Mouse (Mus musculus) liver, embryonic 15.5 days (tissue): ENCODE data around the gene 6030408B16Rik. TPM values are rescaled to one million over a fixed set of nuclear protein-coding genes. Genes with fewer than 3 reads are reported as not detected.

Source experiments
- ATAC-seq: fragments of 200-750 bp; cut with Nextera tagmentation; 2 replicates; pipeline ENCODE4 v1.8.0; 2017; ENCODE audit warnings: moderate number of reproducible peaks, mild to moderate bottlenecking, moderate library complexity; ENCODE audit not compliant: insufficient read depth
- H3K27ac ChIP-seq: fragments of 300-500 bp; sonication (generic); replicated peaks from 2 replicates; pipeline ENCODE4 v1.5.1; 2015; ENCODE audit warnings: mild to moderate bottlenecking, inconsistent platforms
- H3K27me3 ChIP-seq: fragments of 300-500 bp; sonication (generic); 2 replicates; pipeline ENCODE4 v1.6.1; 2015; ENCODE audit warnings: mild to moderate bottlenecking, inconsistent platforms
- H3K36me3 ChIP-seq: fragments of 300-500 bp; sonication (generic); replicated peaks from 2 replicates; pipeline ENCODE4 v1.6.1; 2015; ENCODE audit warnings: moderate library complexity, mild to moderate bottlenecking, inconsistent platforms
- H3K4me1 ChIP-seq: fragments of 300-500 bp; sonication (generic); replicated peaks from 2 replicates; pipeline ENCODE4 v1.6.1; 2015; ENCODE audit warnings: inconsistent platforms
- H3K4me2 ChIP-seq: fragments of 300-500 bp; sonication (generic); 2 replicates; pipeline ENCODE4 v1.6.1; 2015; ENCODE audit warnings: moderate library complexity, mild to moderate bottlenecking, inconsistent platforms
- H3K4me3 ChIP-seq: fragments of 300-500 bp; sonication (generic); replicated peaks from 2 replicates; pipeline ENCODE4 v1.5.1; 2015; ENCODE audit warnings: mild to moderate bottlenecking, inconsistent platforms
- H3K9ac ChIP-seq: fragments of 300-500 bp; sonication (generic); 2 replicates; pipeline ENCODE4 v1.6.1; 2015; ENCODE audit warnings: moderate library complexity, mild to moderate bottlenecking, inconsistent platforms
- H3K9me3 ChIP-seq: fragments of 300-500 bp; sonication (generic); replicated peaks from 2 replicates; pipeline ENCODE4 v1.6.1; 2016; ENCODE audit warnings: inconsistent platforms
- WGBS: fragments of 180-500 bp; shearing (Covaris S2); methylation state at CpG from one replicate; pipeline ENCODE4 v1.1.7; 2015; ENCODE audit warnings: mixed read lengths; ENCODE audit not compliant: insufficient replicate concordance; 5-methylcytosine and 5-hydroxymethylcytosine counted together
- polyA plus RNA-seq: library from polyadenylated mRNA; unstranded; fragments of >200 nt; fragmentation: Nextera tagmentation; extraction: Ambion mirVana; gene quantifications from 2 replicates; pipeline ENCODE4 v1.2.1, GENCODE M21; 2015

The 6030408B16Rik gene
- polyA plus RNA-seq, 1 experiment from 2014 or later, result 0.30 TPM

GRCm38 (mm10) chr15:101338359-101338758, 45.3 kb downstream of the 6030408B16Rik start:
- 64% methylated on average over 4 of the region's 4 CpGs for WGBS
- Histone ChIP-seq H3K4me2 (no peak overlapping the region), H3K4me1 (0 out of 2 replicates have a peak, but pooled peaks cover 7% of the 10 kb centered on the region), H3K4me3 (no peak overlapping the region), H3K27me3 (peaks cover 18% of the 10 kb centered on the region; the same call in 1 of the 2 replicates), H3K27ac (no peak overlapping the region), H3K9ac (no peak overlapping the region), H3K9me3 (no peaks in the 10 kb centered on the region), H3K36me3 (no peaks in the 10 kb centered on the region)
- ATAC-seq, result no peak

GRCm38 (mm10) chr15:101339537-101339936, 46.5 kb downstream of the 6030408B16Rik start:
- 0 out of 2 replicates have a peak, but pooled peaks cover 7% of the 10 kb centered on the region for H3K4me1 ChIP-seq
- no peak overlapping the region for H3K27ac ChIP-seq
- no peak overlapping the region for H3K4me2 ChIP-seq
- ATAC-seq, result no peak
- peaks cover 18% of the 10 kb centered on the region; the same call in 1 of the 2 replicates for H3K27me3 ChIP-seq
- no peak overlapping the region for H3K9ac ChIP-seq
- H3K4me3 ChIP-seq, result no peak overlapping the region
- WGBS, result 0% methylated on average over 2 of the region's 2 CpGs
- no peaks in the 10 kb centered on the region for H3K36me3 ChIP-seq
- H3K9me3 ChIP-seq, result no peaks in the 10 kb centered on the region

GRCm38 (mm10) chr15:101341797-101342515, 48.9 kb downstream of the 6030408B16Rik start:
- Histone ChIP-seq H3K4me1 (no peaks in the 10 kb centered on the region), H3K9me3 (no peaks in the 10 kb centered on the region), H3K4me3 (no peak overlapping the region), H3K4me2 (no peak overlapping the region), H3K9ac (no peak overlapping the region), H3K27me3 (peaks cover 10% of the 10 kb centered on the region; the same call in 1 of the 2 replicates), H3K27ac (no peak overlapping the region), H3K36me3 (no peaks in the 10 kb centered on the region)
- no peak for ATAC-seq
- 49% methylated on average over 5 of the region's 5 CpGs for WGBS

Other genes starting within 250 kb of the 6030408B16Rik start
- gene Gm47841, start 245.8 kb upstream of the 6030408B16Rik start, polyA plus RNA-seq, result not detected in 2 replicates
- 0.07 and 0.08 TPM in 2 replicates for gene Fignl2, start 214.6 kb upstream of the 6030408B16Rik start, polyA plus RNA-seq
- gene Ankrd33, start 177.5 kb upstream of the 6030408B16Rik start, polyA plus RNA-seq, result not detected in 2 replicates
- 1.4 and 2.6 TPM in 2 replicates for gene Acvrl1, start 164.7 kb upstream of the 6030408B16Rik start, polyA plus RNA-seq
- 1.6 and 2.0 TPM in 2 replicates for gene Acvr1b, start 119.1 kb upstream of the 6030408B16Rik start, polyA plus RNA-seq
- 0.37 and 0.46 TPM in 2 replicates for gene Grasp, start 69.0 kb upstream of the 6030408B16Rik start, polyA plus RNA-seq
- 0.68 and 0.83 TPM in 2 replicates for gene Nr4a1, start 38.9 kb upstream of the 6030408B16Rik start, polyA plus RNA-seq
- gene Atg101, start 8.9 kb upstream of the 6030408B16Rik start, polyA plus RNA-seq, result 25.5 and 27.3 TPM in 2 replicates
- gene Krt80, start 77.0 kb downstream of the 6030408B16Rik start, polyA plus RNA-seq, result 0.43 and 0.44 TPM in 2 replicates
- 1.7 TPM in 2 replicates for gene Krt7, start 117.8 kb downstream of the 6030408B16Rik start, polyA plus RNA-seq
- not detected in 2 replicates for gene Krt87, start 145.6 kb downstream of the 6030408B16Rik start, polyA plus RNA-seq
- gene Krt88, start 154.5 kb downstream of the 6030408B16Rik start, polyA plus RNA-seq, result not detected in 2 replicates
- not detected in 2 replicates for gene Krt81, start 170.5 kb downstream of the 6030408B16Rik start, polyA plus RNA-seq
- gene Krt86, start 180.3 kb downstream of the 6030408B16Rik start, polyA plus RNA-seq, result not detected in 2 replicates
- gene Krt83, start 198.3 kb downstream of the 6030408B16Rik start, polyA plus RNA-seq, result 0.32 and 0.51 TPM in 2 replicates
- not detected in 2 replicates for gene Gm49425, start 224.0 kb downstream of the 6030408B16Rik start, polyA plus RNA-seq
- gene Krt84, start 239.6 kb downstream of the 6030408B16Rik start, polyA plus RNA-seq, result 0.05 TPM in 1 of 2 replicates, not detected in the other